Comparison of ENCODE assay signal across 25 mouse cellular contexts in the genomic region with DNA sequence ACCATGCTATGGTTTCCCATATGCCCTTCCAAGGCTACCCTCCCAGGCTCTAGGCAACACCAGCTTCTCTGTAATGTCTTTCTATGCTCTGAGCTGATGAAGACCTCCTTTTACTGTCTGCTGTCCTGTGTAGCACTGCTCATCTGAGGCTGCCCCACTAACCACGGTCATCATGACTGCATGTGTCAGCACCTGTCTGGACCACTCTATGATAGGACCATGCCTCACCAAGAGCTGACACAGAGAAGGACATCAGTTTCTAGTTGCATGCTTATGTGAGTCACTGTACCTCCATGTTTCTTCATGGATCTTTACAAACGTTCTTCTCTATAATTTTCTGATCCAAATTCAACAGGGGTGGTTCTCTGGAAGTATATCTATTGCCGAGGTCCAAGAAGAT. TPM values are rescaled to one million over a fixed set of nuclear protein-coding genes. Genes with fewer than 3 reads are reported as not detected.
A peak's percentile ranks its signal among the peaks of the same experiment; 100 is the strongest.
DNase-seq lines count a peak whose midpoint lies in the region; ATAC-seq and TF ChIP-seq lines count a peak whose summit lies in the region.
"Had no signal": no experiment of that assay in that cellular context is flagged by ENCODE, and none has a peak within 500 bp of the region (broad histone marks: within the 10 kb centered on the region; RNA-seq: fewer than 3 reads in every experiment).

No protein-coding gene starts in this region.

- H3K4me1 ChIP-seq in heart, adult 2 months (ENCODE audit: control insufficient read depth, insufficient read depth, low read length), result no peaks in the 10 kb centered on the region; the same call in 1 of the 2 replicates
- H3K4me1 ChIP-seq in heart, embryonic 12.5 days (replicated peaks), result peaks cover 24% of the 10 kb centered on the region
- peaks cover 30% of the 10 kb centered on the region for H3K4me1 ChIP-seq in lung, embryonic 16.5 days (replicated peaks; ENCODE audit: control insufficient read depth, insufficient read depth, low read length)

- H3K36me3 ChIP-seq in heart, adult 2 months (ENCODE audit: control insufficient read depth, insufficient read depth, low read length), result no peaks in the 10 kb centered on the region
- no peaks in the 10 kb centered on the region for H3K36me3 ChIP-seq in heart, embryonic 12.5 days
- no peaks in the 10 kb centered on the region for H3K36me3 ChIP-seq in lung, embryonic 16.5 days (ENCODE audit: control insufficient read depth, insufficient read depth, low read length)
- H3K36me3 ChIP-seq in C2C12 (ENCODE audit: control insufficient read depth, insufficient read depth), result no peaks in the 10 kb centered on the region
- H3K36me3 ChIP-seq: embryonic facial prominence, embryonic 10.5 days; embryonic facial prominence, embryonic 12.5 days; forebrain, embryonic 10.5 days; forebrain, embryonic 12.5 days had no signal

- no peak overlapping the region for H3K4me3 ChIP-seq in heart, adult 2 months
- H3K4me3 ChIP-seq in heart, embryonic 12.5 days, result no peak overlapping the region
- no peak overlapping the region for H3K4me3 ChIP-seq in lung, embryonic 16.5 days (ENCODE audit: low read length)
- no peak overlapping the region for H3K4me3 ChIP-seq in C2C12 (ENCODE audit: insufficient read depth, poor library complexity, severe bottlenecking)
- H3K4me3 ChIP-seq: embryonic facial prominence, embryonic 10.5 days; embryonic facial prominence, embryonic 12.5 days; erythroblast, embryonic 14.5 days; forebrain, embryonic 10.5 days; forebrain, embryonic 12.5 days had no signal

- no peaks in the 10 kb centered on the region for H3K79me2 ChIP-seq in heart, adult 2 months (replicated peaks; ENCODE audit: control insufficient read depth, insufficient read depth, low read length)
- H3K79me2 ChIP-seq in C2C12 (ENCODE audit: control insufficient read depth, insufficient read depth), result no peaks in the 10 kb centered on the region

- no peak for ATAC-seq in heart, embryonic 12.5 days (ENCODE audit: insufficient number of reproducible peaks, low FRiP score)
- ATAC-seq in lung, embryonic 16.5 days (ENCODE audit: low read depth), result no peak
- ATAC-seq: activated CD4-positive, CD25-positive, alpha-beta regulatory T cell, adult 4 months; forebrain, embryonic 14.5 days; forebrain, embryonic 16.5 days had no signal

- TF ChIP-seq POLR2A in heart, adult 2 months (IDR thresholded peaks at IDR 0.05; ENCODE audit: insufficient read depth, low read depth, low read length), result no peak

- H3K27me3 ChIP-seq in heart, adult 2 months (ENCODE audit: control insufficient read depth, insufficient read depth, low read length), result no peaks in the 10 kb centered on the region
- peaks cover 7% of the 10 kb centered on the region for H3K27me3 ChIP-seq in heart, embryonic 12.5 days (replicated peaks)
- H3K27me3 ChIP-seq in lung, embryonic 16.5 days (ENCODE audit: control insufficient read depth, insufficient read depth, low read depth, low read length), result no peaks in the 10 kb centered on the region
- no peaks in the 10 kb centered on the region for H3K27me3 ChIP-seq in C2C12 (ENCODE audit: control insufficient read depth, insufficient read depth, insufficient read length)

- 77% methylated on average over 3 of the region's 3 CpGs for WGBS in heart, adult 2 months
- WGBS in heart, embryonic 12.5 days, result 53% methylated on average over 3 of the region's 3 CpGs
- WGBS in lung, embryonic 16.5 days, result 80% methylated on average over 3 of the region's 3 CpGs

- TF ChIP-seq EP300 in heart, adult 2 months (IDR thresholded peaks at IDR 0.05; ENCODE audit: insufficient read depth, low read depth, low read length), result no peak

- no peak overlapping the region for H3K27ac ChIP-seq in heart, adult 2 months
- 0 out of 2 replicates have a peak overlapping the region, but pooled peaks have one; percentile 19 for H3K27ac ChIP-seq in heart, embryonic 12.5 days (ENCODE audit: poor library complexity, severe bottlenecking)
- H3K27ac ChIP-seq in lung, embryonic 16.5 days (ENCODE audit: low read length), result 0 out of 2 replicates have a peak overlapping the region, but pooled peaks have one; percentile 20
- H3K27ac ChIP-seq: embryonic facial prominence, embryonic 10.5 days; embryonic facial prominence, embryonic 12.5 days; forebrain, embryonic 10.5 days; forebrain, embryonic 12.5 days had no signal

- no peaks in the 10 kb centered on the region for H3K79me3 ChIP-seq in C2C12 (ENCODE audit: low read depth)

- no peak overlapping the region for H3K4me2 ChIP-seq in heart, embryonic 12.5 days
- no peak overlapping the region for H3K4me2 ChIP-seq in lung, embryonic 16.5 days (ENCODE audit: low read depth, low read length)
- H3K4me2 ChIP-seq: embryonic facial prominence, embryonic 12.5 days; forebrain, embryonic 12.5 days had no signal

- peak; percentile 79 for DNase-seq in heart, adult 11 months
- no peak for DNase-seq in heart, adult 2 months
- no peak for DNase-seq in heart, postnatal 36 days
- no peak for DNase-seq in lung, postnatal 25 days (ENCODE audit: low spot score)
- no peak for DNase-seq in T-cell, adult 2 months (ENCODE audit: low spot score)
- DNase-seq: adrenal gland, adult 8-10 months; adrenal gland, postnatal 14 days; adrenal gland, postnatal 36 days; B cell, adult 2 months; cerebellum, adult 11-12 months; cerebellum, adult 2 months; cerebellum, adult 9-10 months; cerebellum, postnatal 25 days had no signal

- no peaks in the 10 kb centered on the region for H3K9me3 ChIP-seq in heart, embryonic 12.5 days (replicated peaks)
- H3K9me3 ChIP-seq in lung, embryonic 16.5 days (ENCODE audit: control insufficient read depth, low read length), result no peaks in the 10 kb centered on the region
- H3K9me3 ChIP-seq: embryonic facial prominence, embryonic 10.5 days; embryonic facial prominence, embryonic 12.5 days; forebrain, embryonic 10.5 days; forebrain, embryonic 12.5 days had no signal

- TF ChIP-seq CTCF in heart, adult 2 months (IDR thresholded peaks at IDR 0.05), result no peak
- no peak for TF ChIP-seq CTCF in C2C12 (IDR thresholded peaks at IDR 0.05; ENCODE audit: control insufficient read depth, insufficient read depth, insufficient read length)

- no peak overlapping the region for H3ac ChIP-seq in C2C12 (ENCODE audit: control insufficient read depth, insufficient read length, low read depth)

- no peak overlapping the region for H3K9ac ChIP-seq in heart, adult 2 months (ENCODE audit: low read depth, low read length)
- no peak overlapping the region for H3K9ac ChIP-seq in heart, embryonic 12.5 days
- H3K9ac ChIP-seq in lung, embryonic 16.5 days (ENCODE audit: low read length), result no peak overlapping the region
- H3K9ac ChIP-seq: embryonic facial prominence, embryonic 12.5 days; forebrain, embryonic 12.5 days had no signal

- intact Hi-C loops in heart, adult 2 months (cut with DNase I), result no loop called here
- intact Hi-C loops in heart, postnatal 36 days (cut with DNase I), result no loop called here

TF ChIP-seq in C2C12, 6 proteins besides CTCF, POLR2A, EP300 and RAD21:
- no peak for TF ChIP-seq USF1 (IDR thresholded peaks at IDR 0.05; ENCODE audit: low read depth)
- TF ChIP-seq MYOD1 (IDR thresholded peaks at IDR 0.05; ENCODE audit: control insufficient read depth, insufficient read length, low read depth), result peak; percentile 68
TF ChIP-seq in C2C12: peak in this region for 1.

RNA-seq across cellular contexts. Expression of a gene that starts 1.2 kb away (rescaled TPM):
- under 1 TPM; 0.57 to 0.80 TPM for total RNA-seq in heart, adult 2 months (2021)
- 0.66 and 0.67 TPM in 2 replicates for polyA plus RNA-seq in heart, adult 2 months (2012; rRNA removed)
- polyA plus RNA-seq in heart, embryonic 12.5 days (2016; fragmentation: Nextera tagmentation; extraction: Ambion mirVana), result 3.9 and 4.6 TPM in 2 replicates
- total RNA-seq in heart, postnatal 36 days (2021), result under 1 TPM; 0.61 to 0.62 TPM
- 15.3 and 15.7 TPM in 2 replicates for polyA plus RNA-seq in lung, embryonic 16.5 days (2015; fragmentation: Nextera tagmentation; extraction: Ambion mirVana)
- polyA plus RNA-seq in C2C12 (2012; fragmentation: generic; extraction: Trizol), result 14.7 TPM
- total RNA-seq: MEL had no signal
